Mouse (Mus musculus): ENCODE measurements around the gene Pitpnm3.

GRCm38 (mm10) chr11:72118630-72119029 is 16.9 kb downstream of the Pitpnm3 start:
- TF ChIP-seq CTCF (IDR thresholded peaks at IDR 0.05; ENCODE audit: low read depth, low read length) (no peak), POLR2A (IDR thresholded peaks at IDR 0.05; ENCODE audit: extremely low read depth, insufficient read depth, low read length) (no peak)
